Mouse (Mus musculus) heart, postnatal 4 days (tissue): ENCODE measurements around the gene Cer1. TPM values are rescaled to one million over a fixed set of nuclear protein-coding genes. Genes with fewer than 3 reads are reported as not detected.

Experiments
- DNase-seq: peaks from one replicate; pipeline ENCODE4 v3.0.0; 2021
- total RNA-seq, 2 experiments: library from RNA; stranded (reverse); gene quantifications; 2 replicates each; pipeline ENCODE4 v1.2.3; 2021

Cer1 gene
- total RNA-seq, 2 experiments from 2014 or later = not detected

DNA sequence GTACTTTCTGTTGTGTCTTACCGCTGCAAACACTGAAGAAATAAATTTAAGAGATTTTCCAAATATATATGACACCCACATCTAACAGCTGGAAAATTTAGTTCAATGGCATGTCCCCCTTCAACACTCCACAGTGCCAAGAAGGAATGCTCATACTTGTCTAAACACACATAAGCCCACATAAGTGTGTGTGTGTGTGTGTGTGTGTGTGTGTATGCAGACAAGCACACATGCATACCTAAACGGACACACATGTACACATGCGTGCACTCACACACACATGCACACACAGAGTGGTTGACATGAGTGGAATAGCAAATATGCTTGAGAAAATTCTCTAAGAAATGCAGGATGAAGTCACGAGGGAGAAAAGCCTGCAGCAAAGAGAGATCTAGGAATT is 12.4 kb downstream of the Cer1 start:
- no peak for DNase-seq

DNA sequence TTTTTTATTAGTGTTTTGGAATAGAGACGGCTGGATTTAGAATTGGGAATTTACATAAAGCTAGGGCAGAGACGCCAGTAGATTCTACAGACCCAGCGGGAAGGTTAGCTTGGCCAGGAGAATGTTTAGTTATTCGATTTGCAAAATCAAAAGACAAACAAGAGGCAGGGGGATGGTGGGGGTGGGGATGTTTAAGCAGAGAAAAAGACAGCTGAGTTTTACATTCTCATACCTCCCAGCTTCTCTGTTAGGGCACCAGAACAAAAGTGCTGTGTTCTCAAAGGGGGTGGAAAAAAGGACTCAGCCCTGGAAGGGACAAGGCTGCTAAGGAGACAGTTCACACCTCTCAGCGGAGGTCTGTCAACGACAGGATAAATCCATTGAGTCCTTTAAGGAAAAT is 12.8 kb downstream of the Cer1 start:
- DNase-seq = no peak

DNA sequence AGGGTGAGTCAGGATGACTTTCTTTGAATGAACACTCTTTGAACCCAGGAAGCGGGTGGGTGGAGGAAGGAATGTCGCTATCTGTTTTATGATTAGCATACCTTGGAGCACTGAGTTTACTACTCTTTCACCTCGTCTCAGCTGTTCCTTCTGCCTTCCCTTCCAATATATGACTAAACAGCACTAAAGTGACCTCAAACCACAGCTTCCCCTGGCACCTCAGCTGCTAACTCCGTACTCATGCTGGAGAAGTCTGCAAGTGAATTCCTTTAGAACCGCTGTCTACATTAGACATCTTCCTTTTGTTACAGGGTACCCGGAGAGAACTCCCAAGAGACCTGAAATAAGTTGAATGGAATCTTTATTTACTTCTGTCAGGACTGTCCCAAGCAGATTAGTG is 14.0 kb downstream of the Cer1 start:
- no peak for DNase-seq

DNA sequence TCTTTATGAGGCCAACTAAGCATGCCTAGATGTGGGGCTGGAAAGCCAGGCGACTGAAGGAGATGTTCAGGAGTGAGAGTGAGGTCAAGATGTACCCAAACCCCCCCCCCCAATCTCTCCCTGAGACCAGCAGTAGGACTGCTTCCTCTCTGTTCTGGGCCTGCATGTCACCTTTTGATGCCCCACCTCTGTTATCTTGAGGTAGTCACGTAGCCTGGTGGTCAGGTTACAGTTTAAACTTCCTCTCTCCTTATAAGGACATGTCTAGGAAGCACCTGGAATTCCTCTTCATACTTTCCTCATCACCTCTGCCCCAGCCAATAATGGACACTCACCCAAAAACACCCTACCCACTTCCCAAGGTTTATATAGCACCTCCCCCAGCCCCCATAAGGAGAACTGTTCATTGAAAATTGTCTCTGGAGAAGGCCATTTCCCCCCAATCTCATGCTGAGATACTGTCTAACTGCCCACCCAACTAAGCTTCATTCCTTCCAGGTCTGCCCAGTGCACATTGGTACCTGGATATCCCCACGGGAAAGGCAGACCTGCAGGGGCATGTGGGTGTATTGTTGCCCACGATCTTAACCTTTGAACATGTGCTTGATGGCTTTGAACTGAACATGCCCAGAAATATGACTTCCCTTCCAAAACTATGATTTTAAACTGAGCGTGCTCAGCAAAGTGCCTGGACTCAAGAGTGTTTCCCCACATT is 17.1 kb downstream of the Cer1 start:
- no peak for DNase-seq

DNA sequence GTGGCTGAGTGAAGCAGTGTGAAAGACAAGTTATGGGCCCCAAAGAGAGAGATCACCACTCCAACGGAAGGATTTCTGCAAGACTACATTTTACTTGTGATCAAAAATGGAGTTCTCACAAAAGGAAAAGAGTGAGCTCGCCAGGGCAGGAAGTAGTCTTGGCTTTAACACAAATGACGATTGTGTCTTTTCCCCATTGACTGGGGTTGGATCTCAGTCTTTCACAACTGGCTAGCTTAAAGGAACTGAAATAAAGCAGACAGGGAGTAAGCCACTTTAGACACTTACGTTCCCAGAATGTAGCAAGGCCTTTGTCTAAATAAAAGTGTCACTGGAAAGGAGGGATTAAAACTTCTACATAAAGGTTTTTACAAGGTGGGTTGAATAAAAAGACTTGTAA is 17.8 kb downstream of the Cer1 start:
- DNase-seq = no peak

DNA sequence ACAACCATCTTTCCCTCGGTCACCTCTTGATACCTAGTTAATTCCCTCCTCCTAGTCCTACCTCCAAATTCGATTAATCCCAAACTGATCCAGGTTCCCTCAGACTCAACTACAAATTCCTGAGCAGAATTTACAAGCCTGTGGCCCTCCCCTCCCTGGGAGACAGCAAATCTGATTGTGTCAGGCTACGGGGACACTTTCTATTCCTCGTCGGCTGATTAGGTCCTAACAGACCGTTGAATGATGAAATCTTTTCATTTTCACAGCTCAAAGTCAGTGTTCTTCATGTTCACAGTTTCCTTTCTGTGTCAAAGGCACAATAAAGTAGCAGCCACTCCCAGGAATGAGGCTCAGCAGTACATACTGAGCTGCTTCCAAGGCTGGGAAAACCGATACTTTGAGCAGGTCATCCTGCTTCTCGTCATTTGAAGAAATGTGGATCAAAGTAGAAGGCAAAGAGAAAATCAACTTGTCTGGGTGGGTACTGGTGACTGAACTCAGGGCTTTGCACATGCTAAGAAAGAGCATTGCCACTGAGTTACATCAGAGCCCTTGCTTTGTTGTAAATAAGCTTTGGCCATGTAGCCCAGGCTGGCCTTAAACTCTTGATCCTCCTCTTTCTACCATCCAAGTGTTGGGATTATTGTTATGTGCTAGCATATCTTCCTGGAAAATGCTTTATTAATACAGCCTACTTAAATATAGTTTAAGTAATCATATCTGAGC is 19.8 kb downstream of the Cer1 start:
- no peak for DNase-seq

DNA sequence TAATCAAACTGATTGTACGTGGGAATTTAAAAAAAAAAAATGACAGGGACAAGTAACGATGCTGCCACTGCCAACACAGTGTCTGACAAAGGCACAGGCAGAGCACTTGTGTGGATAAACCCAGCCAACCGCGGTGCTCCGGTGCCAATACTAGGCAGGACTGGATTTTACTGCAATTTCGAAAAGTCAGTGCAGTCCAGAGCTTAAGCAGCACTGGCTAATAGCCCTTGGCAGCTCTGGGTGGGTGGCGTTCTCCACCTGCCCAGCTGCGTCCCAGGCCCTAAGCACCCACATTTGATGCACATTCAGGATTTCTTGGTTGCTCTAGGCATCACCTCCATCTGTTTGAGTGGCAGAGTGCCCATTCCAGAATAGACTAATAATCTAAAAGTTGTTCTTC is 21.6 kb downstream of the Cer1 start:
- no peak for DNase-seq

DNA sequence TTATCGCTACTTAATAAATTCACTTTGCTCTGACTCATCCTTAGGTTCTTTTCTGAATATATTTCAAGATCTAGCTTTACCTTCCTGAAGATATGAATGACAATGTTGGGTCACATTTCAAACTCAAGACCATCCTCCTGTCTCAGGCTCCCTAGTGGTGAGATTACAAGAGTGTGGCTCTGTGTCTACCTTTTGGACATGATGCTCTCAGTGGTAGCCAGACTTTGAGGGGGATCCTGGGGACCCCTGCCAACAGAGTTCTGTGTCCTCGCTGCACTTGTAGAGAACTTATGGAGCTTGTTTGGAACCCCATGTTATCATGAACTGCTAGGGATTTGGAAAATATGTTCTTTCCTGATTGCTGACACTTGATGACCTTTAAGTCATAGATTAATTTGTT is 23.5 kb downstream of the Cer1 start:
- DNase-seq = no peak

DNA sequence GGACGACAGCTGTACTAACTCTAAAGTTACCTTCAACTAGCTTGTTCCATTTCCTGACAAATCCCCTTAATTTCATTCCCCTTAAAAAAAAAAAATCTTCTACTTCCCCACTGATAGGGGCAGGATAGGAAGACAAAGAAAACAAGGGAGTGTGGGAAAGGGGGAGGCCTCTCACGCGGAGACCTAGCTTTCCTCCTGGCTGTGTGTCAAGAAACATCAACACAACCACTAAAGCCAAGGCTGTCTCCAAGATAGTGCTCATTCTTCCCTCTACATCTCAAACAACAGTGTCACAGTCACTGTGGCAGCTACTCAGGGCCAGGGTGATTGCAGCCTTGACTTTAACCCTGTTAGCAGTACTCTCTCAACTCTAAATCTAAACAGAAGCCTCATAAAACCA is 24.4 kb downstream of the Cer1 start:
- no peak for DNase-seq

DNA sequence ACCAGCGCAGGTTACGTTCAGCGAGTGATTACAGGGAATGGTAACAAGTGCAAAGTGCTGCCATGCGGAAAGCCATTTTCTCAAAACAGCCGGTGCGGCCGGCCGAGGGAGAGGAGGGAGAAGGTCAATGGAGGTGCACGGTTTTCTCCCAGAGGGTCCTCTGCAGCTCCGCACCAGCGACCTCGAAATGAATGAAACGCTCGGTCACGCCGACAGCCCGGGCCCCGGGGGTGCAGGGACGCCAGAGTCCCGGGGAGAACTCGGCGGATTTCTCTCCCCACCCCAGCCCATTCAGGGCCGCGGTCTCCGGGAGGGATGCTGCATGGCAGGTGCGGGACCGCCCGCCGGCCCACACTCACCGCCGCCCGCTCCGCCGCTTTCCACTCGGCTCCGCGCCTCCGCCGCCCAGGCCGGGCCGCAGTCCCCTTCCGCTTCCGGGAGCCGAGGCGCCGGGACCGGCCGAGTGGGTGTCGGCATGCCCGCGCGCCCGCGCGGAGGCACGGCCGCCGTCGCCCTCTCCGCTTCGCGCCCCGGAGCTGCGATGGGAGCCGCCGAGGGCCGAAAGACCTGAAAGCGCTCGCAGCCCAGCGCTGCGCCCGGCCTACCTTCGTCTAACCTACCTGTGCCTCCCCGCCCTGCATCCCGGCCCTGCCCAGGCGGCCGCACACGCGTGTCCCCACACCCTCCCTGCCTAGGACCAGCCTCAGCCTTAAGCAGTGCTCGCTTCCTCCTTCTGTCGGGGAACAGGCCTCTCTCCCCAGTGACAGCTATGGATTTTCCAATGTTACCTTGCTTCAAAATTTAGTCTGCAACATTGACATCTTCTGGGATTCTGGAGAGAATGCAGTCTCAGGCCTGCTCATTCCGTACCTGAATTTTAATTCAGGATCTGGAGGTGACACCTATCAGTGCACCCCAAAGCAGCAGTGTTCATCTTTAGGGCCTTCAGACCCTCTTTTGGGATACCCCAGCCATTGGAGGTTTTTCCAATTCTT is 25.5 kb downstream of the Cer1 start, which contains the start of gene Zdhhc21:
Zdhhc21 (minus strand) TSS at position 828 of the 995 bp plus-strand sequence.
- peak; percentile 85 for DNase-seq

DNA sequence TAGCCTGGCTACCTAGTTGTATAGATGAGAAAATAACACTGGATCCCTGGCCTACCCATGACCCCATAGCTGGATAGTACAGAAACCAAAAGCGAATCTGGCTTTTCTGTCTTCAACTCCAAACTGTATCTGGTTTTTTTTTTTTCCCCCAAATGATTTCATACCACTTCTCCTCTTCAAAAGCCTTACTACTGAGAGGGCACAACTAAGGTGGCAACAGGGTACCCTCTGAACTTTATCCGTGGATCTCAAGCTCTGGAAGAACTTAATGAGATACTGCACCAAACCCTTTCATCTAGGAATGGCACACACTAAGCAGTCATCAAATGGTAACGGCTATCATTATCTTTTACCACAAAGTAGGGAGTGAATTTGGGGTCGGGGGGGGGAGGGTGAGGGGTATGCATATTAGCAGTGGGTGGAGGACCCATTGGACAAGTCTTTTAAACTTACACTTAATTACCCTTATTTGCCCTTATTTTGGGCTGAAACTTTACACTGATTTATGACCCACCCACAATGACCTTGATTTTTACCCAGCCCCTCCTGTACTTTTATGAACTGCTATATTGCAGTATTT is 26.4 kb downstream of the Cer1 start:
- DNase-seq = no peak

DNA sequence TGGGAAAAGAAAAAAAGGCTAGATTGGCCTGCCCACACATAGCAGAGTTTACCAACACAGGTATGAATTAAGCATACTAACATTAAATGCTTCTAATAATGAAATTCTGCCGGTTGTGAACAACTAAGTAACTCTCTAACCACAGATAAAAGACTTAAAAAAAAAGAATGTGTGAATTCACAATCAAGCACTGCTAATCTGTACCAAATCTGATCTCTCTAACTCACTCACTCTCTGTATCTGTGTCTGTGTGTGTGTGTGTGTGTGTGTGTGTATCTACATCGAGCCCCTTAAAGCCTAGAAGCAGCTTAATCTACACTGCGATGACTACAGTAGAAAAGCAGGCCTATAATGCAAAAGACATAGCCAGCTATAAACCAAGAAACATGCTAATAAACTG is 28.0 kb downstream of the Cer1 start:
- DNase-seq = no peak

DNA sequence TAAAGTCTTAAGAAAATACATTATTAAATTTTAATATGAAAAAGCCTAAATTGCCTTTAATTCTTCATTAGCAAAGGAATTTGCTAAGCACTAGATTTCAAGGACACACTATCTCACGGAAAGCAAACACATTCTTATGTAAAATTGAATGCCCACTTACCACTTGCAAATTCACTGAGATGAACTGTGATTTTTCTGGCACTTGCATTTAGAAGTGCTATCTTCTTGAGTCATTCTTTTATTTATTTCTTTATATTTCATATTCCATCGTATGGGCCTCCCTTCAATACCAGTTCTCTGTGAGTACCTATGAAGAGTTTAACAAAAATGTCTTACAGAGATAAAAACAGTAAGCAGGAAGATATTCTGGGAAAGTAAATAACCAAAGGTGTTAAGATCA is 31.1 kb downstream of the Cer1 start:
- no peak for DNase-seq

DNA sequence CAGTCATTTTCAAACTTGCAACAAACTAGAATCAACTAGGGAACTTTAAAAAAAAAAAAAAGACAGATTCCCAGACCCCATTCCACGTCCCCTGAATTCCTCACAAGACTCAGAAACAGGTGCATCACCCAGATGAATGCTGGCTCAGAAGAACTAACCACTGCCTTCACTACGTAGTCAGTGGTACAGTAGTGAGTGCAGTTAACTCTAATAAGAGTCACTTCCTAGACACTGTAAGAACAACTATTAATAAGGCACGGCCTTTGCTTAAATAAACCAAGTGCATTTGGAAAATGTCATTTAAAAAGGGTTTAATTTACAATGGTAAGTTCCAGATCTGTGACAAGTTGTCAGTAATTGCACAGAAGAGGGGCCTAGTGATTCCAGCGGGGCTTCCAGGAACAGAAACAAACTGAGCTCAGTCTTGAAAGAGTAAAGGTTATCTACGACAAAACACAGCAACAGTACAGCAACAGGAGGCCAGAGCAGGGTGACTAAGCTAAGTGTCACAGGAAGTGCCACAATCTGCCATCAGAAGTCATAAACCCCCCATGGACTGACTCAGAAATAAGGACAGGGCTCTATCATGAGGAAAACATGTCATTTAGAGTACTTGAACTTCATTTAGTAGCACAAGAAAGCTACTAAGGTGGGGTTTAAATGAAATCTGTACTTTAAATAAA is 36.3 kb downstream of the Cer1 start:
- no peak for DNase-seq

DNA sequence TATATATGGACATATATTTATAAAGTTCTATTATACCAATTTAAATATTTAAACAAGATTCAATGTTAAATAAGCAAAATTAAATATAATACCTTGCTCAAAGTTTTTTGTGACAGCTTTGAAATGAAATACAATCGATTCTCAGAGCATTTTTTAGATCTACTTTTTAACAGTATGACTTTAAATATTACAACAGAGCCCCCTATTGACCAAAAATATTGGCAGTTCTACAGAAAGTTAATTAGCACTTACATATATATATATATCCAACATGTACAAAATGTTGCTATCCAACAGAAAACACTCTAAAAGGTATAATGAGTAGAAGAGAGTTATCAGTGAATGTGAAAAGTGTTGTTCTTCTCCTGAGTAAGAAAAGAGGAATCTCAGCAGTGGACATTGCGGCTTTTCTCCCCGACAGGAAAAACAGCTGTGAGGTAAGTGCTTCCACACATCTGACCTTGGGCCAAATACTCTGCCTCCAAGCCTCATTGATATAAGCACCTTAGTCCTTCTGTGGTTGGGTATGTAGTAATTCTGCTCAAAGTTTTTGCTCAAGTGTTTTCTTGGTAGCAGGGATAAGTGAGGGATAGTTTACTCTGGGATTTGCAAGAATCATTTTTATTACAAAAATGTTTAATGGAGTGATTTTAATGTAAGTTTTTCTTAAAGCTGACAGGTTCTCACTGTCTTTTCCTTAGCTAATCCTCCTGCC is 47.3 kb downstream of the Cer1 start:
- DNase-seq = no peak

Other genes starting within 250 kb of the Cer1 start
- 100 to 1,000 TPM; 208 to 209 TPM for gene Nfib, start 179.4 kb downstream of the Cer1 start, total RNA-seq
- gene Zdhhc21, start 25.2 kb downstream of the Cer1 start, total RNA-seq = 10 to 100 TPM; 19.8 to 20.3 TPM
- 1 to 10 TPM; 5.1 to 5.9 TPM for gene Frem1, start 167.2 kb upstream of the Cer1 start, total RNA-seq